Mouse (Mus musculus) right cerebral cortex, adult 18-20 months (tissue): ENCODE measurements around the gene Zp2.
A peak's percentile ranks its signal among the peaks of the same experiment; 100 is the strongest.

Experiments used
- DNase-seq: peaks from one replicate; pipeline ENCODE4 v3.0.0; 2022; ENCODE audit warnings: mixed read lengths

Zp2 gene

GRCm38 (mm10) chr7:120145191-120145590 is at the start of gene Zp2:
Gene Zp2 (minus strand): TSS chr7:120145291.
- no peak for DNase-seq

- DNase-seq, result no peak
These were observed 47.7 kb upstream of the Zp2 start for GRCm38 (mm10) chr7:120192816-120193215.

- peak; percentile 17 for DNase-seq
These were observed 47.1 kb upstream of the Zp2 start for GRCm38 (mm10) chr7:120192207-120192606.

- no peak for DNase-seq
These were observed 45.1 kb upstream of the Zp2 start for GRCm38 (mm10) chr7:120190150-120190665.

GRCm38 (mm10) chr7:120189369-120190149 is 44.5 kb upstream of the Zp2 start:
- no peak for DNase-seq

GRCm38 (mm10) chr7:120188946-120189345 is 43.9 kb upstream of the Zp2 start:
- DNase-seq, result no peak

GRCm38 (mm10) chr7:120182891-120183290 is 37.8 kb upstream of the Zp2 start:
- no peak for DNase-seq

- no peak for DNase-seq
These were observed 36.5 kb upstream of the Zp2 start for GRCm38 (mm10) chr7:120181401-120182230.

- no peak for DNase-seq
These were observed 35.5 kb upstream of the Zp2 start for GRCm38 (mm10) chr7:120180547-120180946.

- no peak for DNase-seq
These were observed 33.8 kb upstream of the Zp2 start for GRCm38 (mm10) chr7:120178935-120179334.

- DNase-seq, result no peak
These were observed 32.5 kb upstream of the Zp2 start for GRCm38 (mm10) chr7:120177611-120178010.

- no peak for DNase-seq
These were observed 29.8 kb upstream of the Zp2 start for GRCm38 (mm10) chr7:120174723-120175504.

GRCm38 (mm10) chr7:120173603-120174244 is 28.6 kb upstream of the Zp2 start, which contains the start of gene Anks4b:
Gene Anks4b (plus strand): TSS chr7:120173858.
- DNase-seq, result no peak

GRCm38 (mm10) chr7:120172188-120172700 is 27.2 kb upstream of the Zp2 start:
- DNase-seq, result no peak

GRCm38 (mm10) chr7:120163581-120164251 is 18.6 kb upstream of the Zp2 start:
- DNase-seq, result no peak

- DNase-seq, result no peak
These were observed 13.1 kb upstream of the Zp2 start for GRCm38 (mm10) chr7:120158121-120158613.

- DNase-seq, result no peak
These were observed 12.5 kb upstream of the Zp2 start for GRCm38 (mm10) chr7:120157575-120158061.

GRCm38 (mm10) chr7:120156841-120157409 is 11.8 kb upstream of the Zp2 start:
- peak; percentile 19 for DNase-seq

- no peak for DNase-seq
These were observed 5.8 kb upstream of the Zp2 start for GRCm38 (mm10) chr7:120150898-120151297.

GRCm38 (mm10) chr7:120150257-120150656 is 5.2 kb upstream of the Zp2 start:
- no peak for DNase-seq

GRCm38 (mm10) chr7:120142743-120143142 is 2.3 kb downstream of the Zp2 start:
- no peak for DNase-seq
